Mouse (Mus musculus): ENCODE results near the gene Mmp25. TPM values are rescaled to one million over a fixed set of nuclear protein-coding genes. Genes with fewer than 3 reads are reported as not detected.

Gene Mmp25
- polyA plus RNA-seq, 1 experiment from 2014 or later: 0.75 TPM

GRCm38 (mm10) chr17:23661526-23661925, 16.4 kb upstream of the Mmp25 start:
- Histone ChIP-seq H3K4me1 (replicated peaks) (peaks cover 10% of the 10 kb centered on the region; the same call in 1 of the 2 replicates), H3K36me3 (peaks cover 8% of the 10 kb centered on the region), H3K4me3 (no peak overlapping the region), H3K27ac (ENCODE audit: poor library complexity, severe bottlenecking) (no peak overlapping the region), H3K27me3 (replicated peaks) (peaks cover 57% of the 10 kb centered on the region), H3K9ac (no peak overlapping the region), H3K4me2 (no peak overlapping the region), H3K9me3 (replicated peaks) (no peaks in the 10 kb centered on the region)
- no peak; the same call in 1 of the 2 replicates for ATAC-seq (ENCODE audit: insufficient number of reproducible peaks, low FRiP score)
- 3% methylated on average over 9 of the region's 9 CpGs for WGBS

DNA sequence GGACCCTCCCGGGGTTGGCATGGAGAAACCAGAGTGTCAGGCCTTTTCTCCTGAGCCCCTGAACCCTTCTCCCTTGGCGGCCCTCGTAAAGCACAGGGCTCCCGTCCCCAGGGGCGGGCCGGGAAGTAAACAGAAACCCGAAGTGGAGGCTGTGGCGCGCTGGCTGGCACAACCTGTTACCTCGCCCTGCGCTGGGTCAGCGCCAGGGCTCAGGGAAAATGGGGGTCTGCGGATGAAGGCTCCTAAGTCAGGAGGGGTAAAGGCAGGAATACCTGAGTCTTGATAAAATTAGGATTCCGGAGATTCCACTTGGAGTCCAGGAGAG, 15.8 kb upstream of the Mmp25 start:
- H3K27me3 ChIP-seq (replicated peaks): peaks cover 60% of the 10 kb centered on the region
- peaks cover 1% of the 10 kb centered on the region; the same call in 1 of the 2 replicates for H3K36me3 ChIP-seq
- no peak overlapping the region for H3K9ac ChIP-seq
- ATAC-seq (ENCODE audit: insufficient number of reproducible peaks, low FRiP score): no peak
- peaks cover 10% of the 10 kb centered on the region; the same call in 1 of the 2 replicates for H3K4me1 ChIP-seq (replicated peaks)
- H3K27ac ChIP-seq (ENCODE audit: poor library complexity, severe bottlenecking): no peak overlapping the region
- H3K4me3 ChIP-seq: peak overlapping the region; percentile 7
- H3K4me2 ChIP-seq: peak overlapping the region; percentile 38
- H3K9me3 ChIP-seq (replicated peaks): no peaks in the 10 kb centered on the region
- WGBS: 4% methylated on average over 14 of the region's 14 CpGs

DNA sequence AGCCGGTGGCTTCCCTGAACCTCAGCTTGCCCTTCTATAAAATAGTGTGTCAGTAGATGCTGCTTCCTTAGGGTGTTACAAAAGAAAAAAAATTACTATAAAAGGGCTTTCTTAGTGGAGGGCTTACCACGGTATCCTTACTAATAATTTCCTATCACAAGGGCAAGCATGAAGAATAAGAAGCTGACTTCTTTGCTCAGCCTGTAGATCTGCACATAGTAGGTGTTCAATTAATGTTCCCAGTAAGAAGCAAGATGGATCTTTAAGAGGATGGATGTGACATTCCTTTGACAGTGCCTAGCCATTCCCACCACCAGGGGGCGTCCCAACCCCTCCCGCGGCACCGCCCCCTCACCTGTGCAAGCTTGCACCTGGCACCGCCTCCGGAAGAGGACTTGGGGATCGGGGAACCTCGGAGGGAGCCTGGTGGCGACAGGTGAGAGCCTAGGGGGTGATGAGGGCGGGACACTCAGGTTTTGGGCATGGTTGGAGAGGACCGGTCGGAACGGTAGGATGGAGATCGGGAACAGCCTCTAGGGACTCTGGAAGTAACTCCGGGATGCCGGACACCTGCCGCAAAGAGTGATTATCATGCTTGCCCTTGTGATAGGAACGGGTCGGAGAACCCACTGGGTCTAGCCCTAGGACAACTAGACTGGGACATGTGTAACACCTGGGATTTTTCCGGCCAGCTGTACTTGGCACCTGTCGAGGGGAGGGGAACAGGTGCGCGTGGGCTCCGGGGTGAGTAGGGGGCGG, 15.2 kb upstream of the Mmp25 start, which contains the start of gene Bicdl2:
Bicdl2 (plus strand) TSS at position 390 of the 759 bp plus-strand sequence.
- WGBS: 6% methylated on average over 27 of the region's 27 CpGs
- Histone ChIP-seq H3K4me3 (peak within 1 kb of the TSS; percentile 7), H3K9me3 (replicated peaks) (no peaks in the 10 kb centered on the region), H3K36me3 (no peaks in the 10 kb centered on the region), H3K27me3 (replicated peaks) (peaks cover 60% of the 10 kb centered on the region), H3K9ac (no peak within 1 kb of the TSS), H3K4me1 (replicated peaks) (peaks cover 10% of the 10 kb centered on the region; the same call in 1 of the 2 replicates), H3K27ac (ENCODE audit: poor library complexity, severe bottlenecking) (no peak within 1 kb of the TSS), H3K4me2 (peak within 1 kb of the TSS; percentile 38)
- no peak for ATAC-seq (ENCODE audit: insufficient number of reproducible peaks, low FRiP score)

DNA sequence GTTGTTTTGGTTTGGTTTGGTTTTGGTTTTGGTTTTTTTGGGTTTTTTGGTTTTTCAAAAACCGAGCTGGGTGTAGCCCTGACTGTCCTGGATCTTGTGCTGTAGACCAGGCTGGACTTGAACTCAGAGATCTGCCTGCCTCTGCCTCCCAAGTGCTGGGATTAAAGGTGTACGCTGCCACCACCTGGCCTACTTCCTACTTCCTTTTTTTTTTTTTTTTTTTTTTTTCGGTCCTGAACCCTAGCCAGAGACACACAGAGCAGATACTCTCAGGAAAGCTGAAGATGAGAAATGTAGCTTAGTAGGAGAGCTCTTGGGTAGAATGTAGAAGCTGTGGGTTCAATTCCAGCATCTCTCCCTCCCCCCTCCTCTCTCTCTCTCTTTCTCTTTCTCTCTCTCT, 13.4 kb upstream of the Mmp25 start:
- Histone ChIP-seq H3K27ac (ENCODE audit: poor library complexity, severe bottlenecking) (no peak overlapping the region), H3K9me3 (replicated peaks) (no peaks in the 10 kb centered on the region), H3K4me3 (no peak overlapping the region), H3K36me3 (no peaks in the 10 kb centered on the region), H3K27me3 (replicated peaks) (peaks cover 61% of the 10 kb centered on the region), H3K9ac (no peak overlapping the region), H3K4me1 (replicated peaks) (peaks cover 7% of the 10 kb centered on the region; the same call in 1 of the 2 replicates), H3K4me2 (no peak overlapping the region)
- no peak for ATAC-seq (ENCODE audit: insufficient number of reproducible peaks, low FRiP score)
- 71% methylated on average over 3 of the region's 3 CpGs for WGBS

DNA sequence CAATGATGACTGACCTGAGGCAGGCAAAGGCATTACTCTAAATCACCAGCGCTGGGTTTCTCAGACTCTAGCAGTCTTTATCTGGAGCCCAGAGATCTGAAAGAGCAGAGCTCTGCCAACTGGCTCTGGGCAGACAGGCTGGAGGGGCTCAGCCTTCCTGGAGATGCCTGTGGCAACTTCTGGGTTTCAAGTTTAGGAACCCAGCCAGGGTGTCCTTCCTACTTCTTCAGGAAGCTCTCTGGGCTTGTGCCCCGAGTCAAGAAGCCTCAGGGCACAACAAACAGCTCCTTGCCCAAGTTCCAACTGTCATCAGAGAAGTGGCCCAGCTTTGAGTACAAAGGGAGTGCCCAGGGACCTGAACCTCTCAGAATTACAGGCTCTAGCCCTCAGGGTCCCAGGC, 9.3 kb upstream of the Mmp25 start:
- Histone ChIP-seq H3K9ac (no peak overlapping the region), H3K27ac (ENCODE audit: poor library complexity, severe bottlenecking) (no peak overlapping the region), H3K4me3 (no peak overlapping the region), H3K4me1 (replicated peaks) (no peaks in the 10 kb centered on the region), H3K36me3 (no peaks in the 10 kb centered on the region), H3K27me3 (replicated peaks) (peaks cover 22% of the 10 kb centered on the region), H3K9me3 (replicated peaks) (no peaks in the 10 kb centered on the region), H3K4me2 (no peak overlapping the region)
- ATAC-seq (ENCODE audit: insufficient number of reproducible peaks, low FRiP score): no peak
- 66% methylated on average over 2 of the region's 2 CpGs for WGBS

- Histone ChIP-seq H3K9me3 (replicated peaks) (no peaks in the 10 kb centered on the region), H3K4me2 (no peak overlapping the region), H3K9ac (no peak overlapping the region), H3K4me3 (no peak overlapping the region), H3K36me3 (no peaks in the 10 kb centered on the region), H3K4me1 (replicated peaks) (no peaks in the 10 kb centered on the region), H3K27me3 (replicated peaks) (peaks cover 17% of the 10 kb centered on the region), H3K27ac (ENCODE audit: poor library complexity, severe bottlenecking) (no peak overlapping the region)
- 55% methylated on average over 6 of the region's 6 CpGs for WGBS
- no peak for ATAC-seq (ENCODE audit: insufficient number of reproducible peaks, low FRiP score)
These were observed 8.9 kb upstream of the Mmp25 start for GRCm38 (mm10) chr17:23654001-23654400.

DNA sequence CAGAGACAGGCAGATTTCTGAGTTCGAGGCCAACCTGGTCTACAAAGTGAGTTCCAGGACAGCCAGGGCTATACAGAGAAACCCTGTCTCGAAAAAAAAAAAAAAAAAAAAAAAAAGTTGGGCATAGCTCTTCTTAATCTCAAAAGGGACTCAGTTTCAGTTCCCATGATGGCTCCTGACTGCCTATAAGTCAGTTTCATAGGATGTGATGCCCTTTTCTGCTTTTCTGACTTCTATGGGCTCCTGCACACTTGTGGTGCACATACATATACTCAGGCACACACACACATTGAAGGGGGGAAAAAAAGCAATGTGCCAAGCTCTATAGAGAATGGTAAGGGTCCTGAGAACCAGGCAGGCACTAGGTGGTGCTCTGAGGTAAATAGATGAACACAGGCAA, 8.2 kb upstream of the Mmp25 start:
- 62% methylated on average over 2 of the region's 2 CpGs for WGBS
- H3K9ac ChIP-seq: no peak overlapping the region
- H3K4me1 ChIP-seq (replicated peaks): no peaks in the 10 kb centered on the region
- H3K9me3 ChIP-seq (replicated peaks): no peaks in the 10 kb centered on the region
- ATAC-seq (ENCODE audit: insufficient number of reproducible peaks, low FRiP score): no peak
- no peak overlapping the region for H3K27ac ChIP-seq (ENCODE audit: poor library complexity, severe bottlenecking)
- no peak overlapping the region for H3K4me2 ChIP-seq
- no peak overlapping the region for H3K4me3 ChIP-seq
- H3K27me3 ChIP-seq (replicated peaks): peaks cover 14% of the 10 kb centered on the region; the same call in 1 of the 2 replicates
- no peaks in the 10 kb centered on the region for H3K36me3 ChIP-seq

GRCm38 (mm10) chr17:23651363-23651762, 6.3 kb upstream of the Mmp25 start:
- Histone ChIP-seq H3K36me3 (no peaks in the 10 kb centered on the region), H3K27me3 (replicated peaks) (peaks cover 7% of the 10 kb centered on the region; the same call in 1 of the 2 replicates), H3K4me2 (no peak overlapping the region), H3K4me3 (no peak overlapping the region), H3K9me3 (replicated peaks) (no peaks in the 10 kb centered on the region), H3K27ac (ENCODE audit: poor library complexity, severe bottlenecking) (no peak overlapping the region), H3K9ac (no peak overlapping the region), H3K4me1 (replicated peaks) (no peaks in the 10 kb centered on the region)
- no peak for ATAC-seq (ENCODE audit: insufficient number of reproducible peaks, low FRiP score)
- 76% methylated on average over 6 of the region's 6 CpGs for WGBS

- no peak overlapping the region for H3K27ac ChIP-seq (ENCODE audit: poor library complexity, severe bottlenecking)
- WGBS: 19% methylated on average over 10 of the region's 10 CpGs
- no peak for ATAC-seq (ENCODE audit: insufficient number of reproducible peaks, low FRiP score)
- H3K9me3 ChIP-seq (replicated peaks): peaks cover 13% of the 10 kb centered on the region
- no peak overlapping the region for H3K4me2 ChIP-seq
- no peak overlapping the region for H3K4me3 ChIP-seq
- no peaks in the 10 kb centered on the region for H3K36me3 ChIP-seq
- H3K9ac ChIP-seq: no peak overlapping the region
- peaks cover 20% of the 10 kb centered on the region for H3K27me3 ChIP-seq (replicated peaks)
- H3K4me1 ChIP-seq (replicated peaks): 0 out of 2 replicates have a peak, but pooled peaks cover 8% of the 10 kb centered on the region
These were observed 817 bp upstream of the Mmp25 start for GRCm38 (mm10) chr17:23645894-23646293.

- no peak overlapping the region for H3K27ac ChIP-seq (ENCODE audit: poor library complexity, severe bottlenecking)
- no peak overlapping the region for H3K4me2 ChIP-seq
- peaks cover 37% of the 10 kb centered on the region for H3K27me3 ChIP-seq (replicated peaks)
- WGBS: 62% methylated on average over 8 of the region's 8 CpGs
- no peaks in the 10 kb centered on the region for H3K36me3 ChIP-seq
- ATAC-seq (ENCODE audit: insufficient number of reproducible peaks, low FRiP score): no peak
- no peak overlapping the region for H3K9ac ChIP-seq
- H3K4me3 ChIP-seq: no peak overlapping the region
- peaks cover 5% of the 10 kb centered on the region; the same call in 1 of the 2 replicates for H3K4me1 ChIP-seq (replicated peaks)
- no peaks in the 10 kb centered on the region for H3K9me3 ChIP-seq (replicated peaks)
These were observed 13.8 kb downstream of the Mmp25 start for GRCm38 (mm10) chr17:23631241-23631640.

- Histone ChIP-seq H3K4me2 (peak overlapping the region; percentile 54), H3K9me3 (replicated peaks) (no peaks in the 10 kb centered on the region), H3K27ac (ENCODE audit: poor library complexity, severe bottlenecking) (no peak overlapping the region), H3K4me1 (replicated peaks) (peaks cover 5% of the 10 kb centered on the region; the same call in 1 of the 2 replicates), H3K36me3 (no peaks in the 10 kb centered on the region), H3K27me3 (replicated peaks) (peaks cover 29% of the 10 kb centered on the region), H3K9ac (peak overlapping the region; percentile 17; the same call in 1 of the 2 replicates), H3K4me3 (peak overlapping the region; percentile 8)
- 15% methylated on average over 22 of the region's 22 CpGs for WGBS
- peak; percentile 69 for ATAC-seq (ENCODE audit: insufficient number of reproducible peaks, low FRiP score)
These were observed 14.7 kb downstream of the Mmp25 start for GRCm38 (mm10) chr17:23630195-23631020.
